Mouse (Mus musculus) hindbrain, embryonic 10.5 days (tissue): ENCODE data around the gene Grm7. TPM values are rescaled to one million over a fixed set of nuclear protein-coding genes. Genes with fewer than 3 reads are reported as not detected.

Experiments used
- DNase-seq: peaks from one replicate; pipeline ENCODE4 v3.0.0-alpha.2; 2017; ENCODE audit warnings: low spot score
- H3K27ac ChIP-seq: fragments of 300-500 bp; sonication (generic); 2 replicates; pipeline ENCODE4 v1.5.1; 2016; ENCODE audit warnings: mild to moderate bottlenecking, moderate library complexity
- H3K27me3 ChIP-seq: fragments of 300-500 bp; sonication (generic); 2 replicates; pipeline ENCODE4 v1.6.1; 2016; ENCODE audit warnings: mild to moderate bottlenecking; ENCODE audit not compliant: poor library complexity, insufficient read depth, severe bottlenecking
- H3K36me3 ChIP-seq: fragments of 300-500 bp; sonication (generic); 2 replicates; pipeline ENCODE4 v1.6.1; 2016; ENCODE audit warnings: mild to moderate bottlenecking, moderate library complexity
- H3K4me1 ChIP-seq: fragments of 300-500 bp; sonication (generic); replicated peaks from 2 replicates; pipeline ENCODE4 v1.6.1; 2016; ENCODE audit warnings: mild to moderate bottlenecking
- H3K4me3 ChIP-seq: fragments of 300-500 bp; sonication (generic); 2 replicates; pipeline ENCODE4 v1.5.1; 2016; ENCODE audit warnings: mild to moderate bottlenecking, moderate library complexity
- H3K9me3 ChIP-seq: fragments of 300-500 bp; sonication (generic); 2 replicates; pipeline ENCODE4 v1.6.1; 2016; ENCODE audit warnings: mild to moderate bottlenecking, moderate library complexity
- WGBS: fragments of 180-500 bp; shearing (Covaris S2); methylation state at CpG from one replicate; pipeline ENCODE4 v1.1.7; 2016; 5-methylcytosine and 5-hydroxymethylcytosine counted together
- polyA plus RNA-seq: library from polyadenylated mRNA; unstranded; fragments of >200 nt; fragmentation: Nextera tagmentation; extraction: Ambion mirVana; gene quantifications from 2 replicates; pipeline ENCODE4 v1.2.1, GENCODE M21; 2016

The Grm7 gene
- polyA plus RNA-seq, 1 experiment from 2014 or later = 0.59 TPM

- WGBS = 82% methylated on average over 1 of the region's 1 CpGs
- no peaks in the 10 kb centered on the region for H3K36me3 ChIP-seq
Observed at GRCm38 (mm10) chr6:111558588-111558987, 913.2 kb downstream of the Grm7 start.

GRCm38 (mm10) chr6:111559459-111559858 is 914.1 kb downstream of the Grm7 start:
- H3K4me3 ChIP-seq = no peak overlapping the region
- no peak for DNase-seq
- no peaks in the 10 kb centered on the region for H3K36me3 ChIP-seq
- 73% methylated on average over 3 of the region's 3 CpGs for WGBS
- no peaks in the 10 kb centered on the region for H3K4me1 ChIP-seq
- no peak overlapping the region for H3K27ac ChIP-seq
- H3K9me3 ChIP-seq = no peaks in the 10 kb centered on the region
- H3K27me3 ChIP-seq = no peaks in the 10 kb centered on the region

More at GRCm38 (mm10) chr6:111558588-111558987, 913.2 kb downstream of the Grm7 start:
- Histone ChIP-seq H3K27ac (no peak overlapping the region), H3K9me3 (no peaks in the 10 kb centered on the region), H3K4me3 (no peak overlapping the region), H3K27me3 (no peaks in the 10 kb centered on the region), H3K4me1 (no peaks in the 10 kb centered on the region)
- no peak for DNase-seq

- H3K36me3 ChIP-seq = no peaks in the 10 kb centered on the region
- H3K27ac ChIP-seq = no peak overlapping the region
- H3K9me3 ChIP-seq = no peaks in the 10 kb centered on the region
- no peak overlapping the region for H3K4me3 ChIP-seq
- no peak for DNase-seq
- H3K4me1 ChIP-seq = no peaks in the 10 kb centered on the region
- H3K27me3 ChIP-seq = no peaks in the 10 kb centered on the region
- WGBS = 91% methylated on average over 7 of the region's 7 CpGs
Observed at GRCm38 (mm10) chr6:111561347-111561746, 916.0 kb downstream of the Grm7 start.

GRCm38 (mm10) chr6:111571471-111572088 is 926.2 kb downstream of the Grm7 start:
- Histone ChIP-seq H3K4me1 (no peaks in the 10 kb centered on the region), H3K27me3 (no peaks in the 10 kb centered on the region), H3K36me3 (no peaks in the 10 kb centered on the region), H3K9me3 (no peaks in the 10 kb centered on the region), H3K27ac (no peak overlapping the region), H3K4me3 (no peak overlapping the region)
- WGBS = 86% methylated on average over 4 of the region's 4 CpGs
- DNase-seq = no peak

GRCm38 (mm10) chr6:111584851-111585250 is 939.5 kb downstream of the Grm7 start:
- DNase-seq = no peak
- Histone ChIP-seq H3K4me1 (no peaks in the 10 kb centered on the region), H3K27me3 (no peaks in the 10 kb centered on the region), H3K4me3 (no peak overlapping the region), H3K36me3 (no peaks in the 10 kb centered on the region), H3K27ac (no peak overlapping the region), H3K9me3 (no peaks in the 10 kb centered on the region)
- WGBS = 74% methylated on average over 2 of the region's 2 CpGs

DNA sequence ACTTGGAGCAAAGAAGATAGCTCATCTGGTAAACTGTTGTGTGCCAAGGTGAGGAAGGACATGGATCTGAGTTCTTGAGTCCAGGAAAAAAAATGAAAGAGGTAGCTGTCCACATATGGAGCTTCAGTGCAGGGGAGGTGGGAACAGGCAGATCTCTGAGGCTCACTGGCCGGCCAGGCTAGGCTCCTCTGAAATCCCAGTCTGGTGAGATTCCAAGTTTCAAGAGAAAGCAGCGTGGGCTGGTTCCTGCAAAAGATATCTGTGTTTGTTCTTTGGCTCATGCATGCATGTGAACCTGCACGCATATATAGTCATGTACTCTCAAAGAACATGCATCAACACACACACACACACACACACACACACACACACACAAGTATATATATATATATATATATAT is 942.2 kb downstream of the Grm7 start:
- H3K9me3 ChIP-seq = no peaks in the 10 kb centered on the region
- 89% methylated on average over 3 of the region's 3 CpGs for WGBS
- no peaks in the 10 kb centered on the region for H3K36me3 ChIP-seq
- H3K27me3 ChIP-seq = no peaks in the 10 kb centered on the region
- H3K4me3 ChIP-seq = no peak overlapping the region
- no peaks in the 10 kb centered on the region for H3K4me1 ChIP-seq
- no peak overlapping the region for H3K27ac ChIP-seq
- DNase-seq = no peak

- H3K27ac ChIP-seq = no peak overlapping the region
- no peaks in the 10 kb centered on the region for H3K27me3 ChIP-seq
- no peak for DNase-seq
- WGBS = 91% methylated on average over 4 of the region's 4 CpGs
- no peaks in the 10 kb centered on the region for H3K9me3 ChIP-seq
- no peak overlapping the region for H3K4me3 ChIP-seq
- H3K4me1 ChIP-seq = no peaks in the 10 kb centered on the region
- H3K36me3 ChIP-seq = no peaks in the 10 kb centered on the region
Observed at GRCm38 (mm10) chr6:111601892-111602654, 956.7 kb downstream of the Grm7 start.

GRCm38 (mm10) chr6:111610396-111610795 is 965.0 kb downstream of the Grm7 start:
- no peaks in the 10 kb centered on the region for H3K36me3 ChIP-seq

DNA sequence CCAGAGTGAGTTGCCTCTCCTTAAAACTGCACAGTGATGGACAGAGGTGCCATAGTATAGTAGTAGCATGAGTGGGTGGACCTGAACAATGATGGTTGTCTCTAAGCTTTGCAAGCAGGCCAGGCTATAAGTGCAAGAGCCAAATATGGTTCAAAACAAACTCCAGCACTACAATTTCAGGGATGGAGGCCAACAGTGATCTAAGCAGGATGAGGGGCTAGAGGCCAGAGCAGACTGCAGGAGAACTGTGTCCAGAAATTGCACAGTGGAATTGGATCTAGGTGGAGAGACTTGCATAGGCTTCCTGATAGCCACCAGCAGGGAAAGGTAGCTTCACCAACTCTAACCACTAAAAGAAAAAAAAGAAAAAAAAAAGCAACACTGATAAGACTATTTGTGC is 968.5 kb downstream of the Grm7 start:
- Histone ChIP-seq H3K27ac (no peak overlapping the region), H3K27me3 (no peaks in the 10 kb centered on the region), H3K36me3 (no peaks in the 10 kb centered on the region), H3K9me3 (no peaks in the 10 kb centered on the region), H3K4me3 (no peak overlapping the region), H3K4me1 (no peaks in the 10 kb centered on the region)
- DNase-seq = no peak

More at GRCm38 (mm10) chr6:111610396-111610795, 965.0 kb downstream of the Grm7 start:
- no peaks in the 10 kb centered on the region for H3K9me3 ChIP-seq
- H3K4me1 ChIP-seq = no peaks in the 10 kb centered on the region
- no peak overlapping the region for H3K4me3 ChIP-seq
- 86% methylated on average over 3 of the region's 3 CpGs for WGBS
- DNase-seq = no peak
- H3K27ac ChIP-seq = no peak overlapping the region
- no peaks in the 10 kb centered on the region for H3K27me3 ChIP-seq
